Mouse (Mus musculus): ENCODE measurements around the gene Zfp653.
A peak's percentile ranks its signal among the peaks of the same experiment; 100 is the strongest.

The Zfp653 gene

GRCm38 (mm10) chr9:22069881-22070553 lies 1.2 kb downstream of the Zfp653 start:
- no peak for DNase-seq (ENCODE audit: low spot score)

- DNase-seq (ENCODE audit: low spot score) = no peak
These were observed 4.0 kb downstream of the Zfp653 start for GRCm38 (mm10) chr9:22067195-22067594.

GRCm38 (mm10) chr9:22066433-22066832 lies 4.7 kb downstream of the Zfp653 start:
- peak; percentile 62 for DNase-seq (ENCODE audit: low spot score)

GRCm38 (mm10) chr9:22065642-22066041 lies 5.5 kb downstream of the Zfp653 start:
- no peak for DNase-seq (ENCODE audit: low spot score)

- DNase-seq (ENCODE audit: low spot score) = no peak
These were observed 6.8 kb downstream of the Zfp653 start for GRCm38 (mm10) chr9:22064341-22064740.

- DNase-seq (ENCODE audit: low spot score) = no peak
These were observed 9.8 kb downstream of the Zfp653 start for GRCm38 (mm10) chr9:22061339-22061738.

GRCm38 (mm10) chr9:22058011-22058424 lies 13.2 kb downstream of the Zfp653 start:
- no peak for DNase-seq (ENCODE audit: low spot score)

GRCm38 (mm10) chr9:22057031-22057517 lies 14.1 kb downstream of the Zfp653 start:
- DNase-seq (ENCODE audit: low spot score) = no peak

- no peak for DNase-seq (ENCODE audit: low spot score)
These were observed 14.8 kb downstream of the Zfp653 start for GRCm38 (mm10) chr9:22056303-22056910.

- DNase-seq (ENCODE audit: low spot score) = no peak
These were observed 15.5 kb downstream of the Zfp653 start for GRCm38 (mm10) chr9:22055713-22056112.

- peak; percentile 93 for DNase-seq (ENCODE audit: low spot score)
These were observed 16.6 kb downstream of the Zfp653 start for GRCm38 (mm10) chr9:22054411-22055076.

- DNase-seq (ENCODE audit: low spot score) = peak; percentile 55
These were observed 17.5 kb downstream of the Zfp653 start for GRCm38 (mm10) chr9:22053657-22054056.

- peak; percentile 67 for DNase-seq (ENCODE audit: low spot score)
These were observed 19.3 kb downstream of the Zfp653 start, which contains the start of gene Elavl3 for GRCm38 (mm10) chr9:22051958-22052254. Elavl3 (minus strand) TSS chr9:22052023.

- DNase-seq (ENCODE audit: low spot score) = no peak
These were observed 19.8 kb downstream of the Zfp653 start for GRCm38 (mm10) chr9:22051161-22051957.

- peak; percentile 84 for DNase-seq (ENCODE audit: low spot score)
These were observed 20.8 kb downstream of the Zfp653 start for GRCm38 (mm10) chr9:22050351-22050889.

- peak; percentile 54 for DNase-seq (ENCODE audit: low spot score)
These were observed 21.4 kb downstream of the Zfp653 start for GRCm38 (mm10) chr9:22049721-22050270.

GRCm38 (mm10) chr9:22049315-22049714 lies 21.9 kb downstream of the Zfp653 start:
- no peak for DNase-seq (ENCODE audit: low spot score)

GRCm38 (mm10) chr9:22047329-22047728 lies 23.8 kb downstream of the Zfp653 start:
- DNase-seq (ENCODE audit: low spot score) = no peak

- DNase-seq (ENCODE audit: low spot score) = no peak
These were observed 29.3 kb downstream of the Zfp653 start for GRCm38 (mm10) chr9:22041832-22042231.

- no peak for DNase-seq (ENCODE audit: low spot score)
These were observed 33.4 kb downstream of the Zfp653 start for GRCm38 (mm10) chr9:22037826-22038225.

- no peak for DNase-seq (ENCODE audit: low spot score)
These were observed 35.7 kb downstream of the Zfp653 start for GRCm38 (mm10) chr9:22035300-22036044.
